Mouse (Mus musculus): ENCODE results near the gene Atg101.

- TF ChIP-seq CTCF (IDR thresholded peaks at IDR 0.05; ENCODE audit: borderline replicate concordance, extremely low read depth, insufficient read depth, insufficient read length) (no peak), POLR2A (IDR thresholded peaks at IDR 0.05; ENCODE audit: borderline replicate concordance, extremely low read depth, insufficient read depth, insufficient read length, poor library complexity, severe bottlenecking) (no peak)
Measured at GRCm38 (mm10) chr15:101267053-101268032, 16.7 kb upstream of the Atg101 start.

Data from brain, embryonic 14.5 days (tissue).